Mouse (Mus musculus) forebrain, embryonic 12.5 days (tissue): ENCODE measurements around the gene Zfp36l2. TPM values are rescaled to one million over a fixed set of nuclear protein-coding genes. Genes with fewer than 3 reads are reported as not detected.
A peak's percentile ranks its signal among the peaks of the same experiment; 100 is the strongest.
"Not testable (repeated sequence)": the region's sequence is repeated elsewhere in the genome, so short reads cannot be mapped to it uniquely, and the experiment has no call there.

Experiments
- ATAC-seq: fragments of 200-750 bp; cut with Nextera tagmentation; 2 replicates; pipeline ENCODE4 v1.8.0; 2017; ENCODE audit warnings: moderate TSS enrichment; ENCODE audit not compliant: low FRiP score
- H3K27ac ChIP-seq: fragments of 300-500 bp; sonication (generic); 2 replicates; pipeline ENCODE4 v1.5.1; 2016; ENCODE audit warnings: mild to moderate bottlenecking
- H3K27me3 ChIP-seq: fragments of 300-500 bp; sonication (generic); 2 replicates; pipeline ENCODE4 v1.6.1; 2016; ENCODE audit warnings: mild to moderate bottlenecking
- H3K36me3 ChIP-seq: fragments of 300-500 bp; sonication (generic); replicated peaks from 2 replicates; pipeline ENCODE4 v1.6.1; 2016; ENCODE audit warnings: mild to moderate bottlenecking
- H3K4me1 ChIP-seq: fragments of 300-500 bp; sonication (generic); 2 replicates; pipeline ENCODE4 v1.6.1; 2016
- H3K4me2 ChIP-seq: fragments of 300-500 bp; sonication (generic); 2 replicates; pipeline ENCODE4 v1.6.1; 2016; ENCODE audit warnings: mild to moderate bottlenecking, moderate library complexity
- H3K4me3 ChIP-seq: fragments of 300-500 bp; sonication (generic); replicated peaks from 2 replicates; pipeline ENCODE4 v1.5.1; 2016; ENCODE audit warnings: mild to moderate bottlenecking
- H3K9ac ChIP-seq: fragments of 300-500 bp; sonication (generic); 2 replicates; pipeline ENCODE4 v1.6.1; 2016; ENCODE audit warnings: mild to moderate bottlenecking
- H3K9me3 ChIP-seq: fragments of 300-500 bp; sonication (generic); 2 replicates; pipeline ENCODE4 v1.6.1; 2016
- WGBS: fragments of 180-500 bp; shearing (Covaris S2); methylation state at CpG from one replicate; pipeline ENCODE4 v1.1.7; 2016; 5-methylcytosine and 5-hydroxymethylcytosine counted together
- polyA plus RNA-seq: library from polyadenylated mRNA; unstranded; fragments of >200 nt; fragmentation: Nextera tagmentation; extraction: Ambion mirVana; gene quantifications from 2 replicates; pipeline ENCODE4 v1.2.1, GENCODE M21; 2016

Zfp36l2 gene
- polyA plus RNA-seq, 1 experiment from 2014 or later, result 10.6 TPM

DNA sequence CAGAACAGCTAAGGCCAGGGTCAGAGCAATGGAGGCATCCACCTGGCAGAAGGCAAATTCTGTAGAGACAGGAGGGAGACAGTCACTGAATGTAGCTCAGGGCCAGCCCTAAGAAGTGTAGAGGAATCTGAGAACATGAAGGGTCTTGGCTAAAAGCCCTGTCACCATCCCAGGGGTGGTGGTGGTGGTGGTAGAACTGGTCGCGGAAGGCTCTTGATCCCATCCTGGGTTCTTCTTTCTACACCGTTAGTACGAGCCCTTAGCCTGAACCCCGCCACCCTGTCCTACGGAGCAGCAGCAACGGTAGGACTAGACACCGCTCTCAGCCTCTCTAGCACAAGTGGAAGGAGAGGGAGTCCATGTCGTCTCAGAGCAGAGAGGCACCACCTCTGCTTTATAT, 5.7 kb upstream of the Zfp36l2 start:
- WGBS, result 92% methylated on average over 9 of the region's 9 CpGs
- H3K9me3 ChIP-seq, result no peaks in the 10 kb centered on the region
- no peak overlapping the region for H3K27ac ChIP-seq
- H3K4me1 ChIP-seq, result peaks cover 11% of the 10 kb centered on the region
- H3K27me3 ChIP-seq, result no peaks in the 10 kb centered on the region
- no peak for ATAC-seq
- H3K9ac ChIP-seq, result no peak overlapping the region
- H3K36me3 ChIP-seq, result peaks cover 12% of the 10 kb centered on the region
- H3K4me3 ChIP-seq, result no peak overlapping the region
- H3K4me2 ChIP-seq, result no peak overlapping the region

GRCm38 (mm10) chr17:84191946-84192345, 4.2 kb upstream of the Zfp36l2 start:
- Histone ChIP-seq H3K4me1 (peaks cover 14% of the 10 kb centered on the region), H3K4me2 (no peak overlapping the region), H3K9me3 (no peaks in the 10 kb centered on the region), H3K27me3 (no peaks in the 10 kb centered on the region), H3K4me3 (no peak overlapping the region), H3K9ac (no peak overlapping the region), H3K36me3 (peaks cover 12% of the 10 kb centered on the region), H3K27ac (no peak overlapping the region)
- ATAC-seq, result no peak
- WGBS, result 91% methylated on average over 4 of the region's 4 CpGs

DNA sequence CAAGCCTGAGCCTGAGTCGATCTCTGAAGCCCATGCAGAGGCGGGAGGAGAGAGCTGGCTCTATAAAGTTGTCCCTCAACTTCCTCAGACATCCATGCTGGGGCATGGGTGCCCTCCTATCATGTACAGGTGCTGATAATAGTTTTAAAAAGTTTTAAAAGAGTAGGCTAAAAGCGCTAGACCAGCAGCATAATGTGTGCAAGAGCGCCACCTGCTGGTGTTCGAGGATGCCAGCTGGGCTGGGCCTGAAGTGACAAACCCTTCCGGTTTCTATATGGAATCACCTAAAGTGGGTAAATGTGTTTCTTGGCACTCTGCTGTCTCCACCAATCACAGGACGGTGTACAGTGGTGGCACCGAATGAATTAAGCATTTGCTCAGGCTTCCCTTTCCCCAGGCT, 3.1 kb upstream of the Zfp36l2 start:
- no peak overlapping the region for H3K27ac ChIP-seq
- peaks cover 5% of the 10 kb centered on the region; the same call in 1 of the 2 replicates for H3K27me3 ChIP-seq
- H3K4me1 ChIP-seq, result peaks cover 25% of the 10 kb centered on the region
- no peak overlapping the region for H3K4me2 ChIP-seq
- H3K9me3 ChIP-seq, result no peaks in the 10 kb centered on the region
- no peak for ATAC-seq
- no peak overlapping the region for H3K4me3 ChIP-seq
- WGBS, result 29% methylated on average over 8 of the region's 8 CpGs
- peaks cover 18% of the 10 kb centered on the region for H3K36me3 ChIP-seq
- H3K9ac ChIP-seq, result no peak overlapping the region

DNA sequence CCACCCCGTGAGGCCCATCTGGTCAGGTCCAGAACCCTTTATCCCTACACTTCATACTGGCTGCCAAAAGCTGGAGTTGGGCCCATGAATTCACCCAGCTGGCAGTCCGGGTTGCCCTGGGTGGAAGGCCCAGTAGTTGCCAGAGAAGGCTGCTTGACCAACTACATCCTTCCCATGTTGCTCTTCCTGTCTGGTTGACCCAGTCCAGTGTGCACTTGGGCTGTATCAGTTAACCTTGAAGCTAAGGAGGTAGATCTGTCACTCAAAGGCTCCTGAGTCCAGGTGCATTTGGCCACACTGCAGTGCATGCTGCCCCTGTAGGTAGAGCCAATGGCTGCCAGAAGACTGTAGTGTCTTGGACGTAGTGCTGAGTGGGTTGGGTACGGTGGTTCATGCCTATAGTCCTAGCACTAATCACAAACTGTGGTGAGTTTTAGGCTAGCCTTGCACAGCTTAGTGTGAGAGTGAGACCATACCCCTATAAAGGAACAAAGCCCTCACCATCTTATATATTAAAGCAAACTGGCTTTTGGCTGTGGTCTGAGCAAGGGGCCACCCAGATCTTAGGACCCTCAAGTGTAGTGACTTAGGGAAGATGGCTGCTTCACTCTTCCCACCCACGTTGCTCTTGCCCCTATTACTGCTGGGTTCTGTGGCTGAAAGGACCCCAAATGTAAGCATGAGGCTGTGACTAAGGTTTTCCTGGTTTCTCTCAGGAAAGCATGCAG, 1.5 kb upstream of the Zfp36l2 start:
- 76% methylated on average over 5 of the region's 5 CpGs for WGBS
- Histone ChIP-seq H3K9ac (peak overlapping the region; percentile 71; the same call in 1 of the 2 replicates), H3K4me3 (no peak overlapping the region), H3K27ac (peak overlapping the region; percentile 96), H3K36me3 (peaks cover 19% of the 10 kb centered on the region), H3K4me1 (peaks cover 32% of the 10 kb centered on the region), H3K9me3 (no peaks in the 10 kb centered on the region), H3K4me2 (peak overlapping the region; percentile 84), H3K27me3 (peaks cover 5% of the 10 kb centered on the region; the same call in 1 of the 2 replicates)
- ATAC-seq, result no peak

- H3K9me3 ChIP-seq, result no peaks in the 10 kb centered on the region
- peak; percentile 85 for ATAC-seq
- H3K4me2 ChIP-seq, result peak overlapping the region; percentile 84
- H3K27me3 ChIP-seq, result peaks cover 5% of the 10 kb centered on the region; the same call in 1 of the 2 replicates
- WGBS, result under 1% methylated on average over 37 of the region's 38 CpGs
- H3K27ac ChIP-seq, result peak overlapping the region; percentile 96
- H3K4me3 ChIP-seq, result peak overlapping the region; percentile 62
- H3K36me3 ChIP-seq, result peaks cover 19% of the 10 kb centered on the region
- peaks cover 35% of the 10 kb centered on the region for H3K4me1 ChIP-seq
- H3K9ac ChIP-seq, result peak overlapping the region; percentile 71
Measured at GRCm38 (mm10) chr17:84188374-84188961, 721 bp upstream of the Zfp36l2 start.

- peaks cover 17% of the 10 kb centered on the region for H3K36me3 ChIP-seq
- peak overlapping the region; percentile 96 for H3K27ac ChIP-seq
- peaks cover 45% of the 10 kb centered on the region for H3K4me1 ChIP-seq
- H3K27me3 ChIP-seq, ATAC-seq, H3K9me3 ChIP-seq: not testable (repeated sequence)
- H3K4me2 ChIP-seq, result peak overlapping the region; percentile 84
- peak overlapping the region; percentile 68 for H3K4me3 ChIP-seq
- WGBS, result under 1% methylated on average over 14 of the region's 37 CpGs
- H3K9ac ChIP-seq, result peak overlapping the region; percentile 87
Measured at GRCm38 (mm10) chr17:84187264-84187663, 483 bp downstream of the Zfp36l2 start.

DNA sequence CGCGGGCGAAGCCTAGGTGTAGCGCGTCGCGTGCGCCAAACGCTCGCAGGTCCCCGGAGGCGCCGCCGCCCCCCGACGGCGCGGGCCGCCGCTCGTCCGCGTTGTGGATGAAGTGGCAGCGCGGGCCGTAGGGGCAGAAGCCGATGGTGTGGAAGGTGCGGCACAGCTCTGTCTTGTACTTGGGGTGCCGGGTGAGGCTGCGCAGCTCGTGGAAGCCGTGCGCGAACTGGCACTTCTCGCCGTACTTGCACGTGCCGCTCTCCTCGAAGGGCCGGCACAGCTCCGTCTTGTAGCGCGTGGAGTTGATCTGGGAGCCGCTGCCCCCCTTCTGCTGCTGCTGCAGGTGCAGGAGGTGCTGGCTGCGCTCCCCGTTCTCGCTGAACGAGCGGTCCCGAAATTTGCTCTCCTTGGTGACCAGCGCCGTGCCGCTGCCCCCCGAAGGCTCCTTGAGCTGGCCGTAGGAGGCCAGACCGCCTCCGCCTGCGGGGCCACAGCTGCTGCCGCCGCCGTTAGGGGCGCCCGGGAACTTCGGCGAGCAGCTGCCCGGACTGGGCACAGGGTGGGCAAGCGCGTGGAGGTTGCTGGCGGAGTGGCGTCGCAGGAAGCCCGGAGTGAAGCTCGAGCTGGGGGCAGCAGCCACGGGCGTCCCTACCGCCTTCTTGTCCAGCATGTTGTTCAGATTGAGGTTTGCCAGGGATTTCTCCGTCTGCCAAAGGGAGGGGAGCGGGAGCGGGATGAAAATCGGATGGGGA, 1.1 kb downstream of the Zfp36l2 start:
- H3K9ac ChIP-seq, result peak overlapping the region; percentile 87
- no peaks in the 10 kb centered on the region for H3K9me3 ChIP-seq
- no peak for ATAC-seq
- H3K36me3 ChIP-seq, result peaks cover 10% of the 10 kb centered on the region
- 1% methylated on average over 79 of the region's 80 CpGs for WGBS
- peaks cover 5% of the 10 kb centered on the region; the same call in 1 of the 2 replicates for H3K27me3 ChIP-seq
- H3K27ac ChIP-seq, result peak overlapping the region; percentile 89
- peaks cover 49% of the 10 kb centered on the region for H3K4me1 ChIP-seq
- peak overlapping the region; percentile 81 for H3K4me2 ChIP-seq
- peak overlapping the region; percentile 68 for H3K4me3 ChIP-seq

DNA sequence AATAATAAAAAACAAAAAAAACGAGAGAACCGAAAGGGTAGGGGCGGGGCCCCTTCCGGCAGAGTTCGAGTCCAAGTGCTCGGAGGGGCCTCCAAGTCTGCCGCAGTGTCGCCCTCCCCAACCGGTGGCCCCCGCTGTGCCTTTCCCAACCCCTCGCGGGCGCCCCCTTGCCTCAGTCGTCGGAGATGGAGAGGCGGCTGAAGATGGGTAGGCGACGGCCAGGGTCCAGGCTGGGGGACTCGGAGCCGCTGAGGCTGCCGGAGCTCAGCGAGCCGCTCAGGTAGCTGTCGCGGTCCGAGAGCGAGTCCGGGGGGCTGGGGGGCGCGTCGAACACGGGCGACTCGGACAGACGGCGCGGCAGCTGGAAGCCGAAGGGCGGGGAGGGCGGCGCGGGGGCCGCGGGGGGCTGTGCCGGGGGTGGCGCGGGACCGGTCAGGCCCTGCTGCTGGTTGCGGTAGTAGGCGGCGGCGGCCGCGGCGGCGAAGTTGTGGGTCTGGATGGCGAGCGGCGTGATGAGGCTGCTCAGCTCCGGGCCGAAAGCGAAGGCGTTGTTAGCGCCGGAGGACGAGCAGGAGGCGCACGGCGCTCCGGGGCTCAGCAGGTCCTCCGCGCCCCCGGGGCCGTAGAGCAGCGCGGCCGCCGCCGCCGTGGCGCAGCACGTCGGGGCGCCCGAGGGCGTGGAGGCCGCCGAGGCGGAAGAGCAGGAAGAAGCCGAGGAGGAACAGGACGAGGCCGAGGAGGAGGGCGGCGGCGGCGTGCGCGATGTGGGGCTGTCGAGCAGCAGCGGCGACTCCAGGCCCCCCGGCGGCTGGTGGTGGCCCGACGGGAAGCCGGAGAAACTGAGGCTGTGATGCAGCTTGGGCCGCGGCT, 1.9 kb downstream of the Zfp36l2 start:
- under 1% methylated on average over 101 of the region's 108 CpGs for WGBS
- H3K4me3 ChIP-seq, result peak overlapping the region; percentile 68
- peaks cover 5% of the 10 kb centered on the region; the same call in 1 of the 2 replicates for H3K27me3 ChIP-seq
- peak overlapping the region; percentile 89 for H3K27ac ChIP-seq
- H3K36me3 ChIP-seq, result peaks cover 7% of the 10 kb centered on the region; the same call in 1 of the 2 replicates
- no peaks in the 10 kb centered on the region for H3K9me3 ChIP-seq
- H3K9ac ChIP-seq, result peak overlapping the region; percentile 87
- peak overlapping the region; percentile 81 for H3K4me2 ChIP-seq
- H3K4me1 ChIP-seq, result peaks cover 56% of the 10 kb centered on the region
- ATAC-seq, result no peak

- H3K27ac ChIP-seq, result peak overlapping the region; percentile 21; the same call in 1 of the 2 replicates
- H3K4me1 ChIP-seq, result peaks cover 60% of the 10 kb centered on the region
- H3K4me3 ChIP-seq, result peak overlapping the region; percentile 68
- ATAC-seq, result no peak
- 8% methylated on average over 7 of the region's 7 CpGs for WGBS
- peaks cover 5% of the 10 kb centered on the region; the same call in 1 of the 2 replicates for H3K27me3 ChIP-seq
- peak overlapping the region; percentile 81 for H3K4me2 ChIP-seq
- peak overlapping the region; percentile 87 for H3K9ac ChIP-seq
- H3K9me3 ChIP-seq, result no peaks in the 10 kb centered on the region
- peaks cover 7% of the 10 kb centered on the region; the same call in 1 of the 2 replicates for H3K36me3 ChIP-seq
Measured at GRCm38 (mm10) chr17:84185011-84185411, 2.7 kb downstream of the Zfp36l2 start.

DNA sequence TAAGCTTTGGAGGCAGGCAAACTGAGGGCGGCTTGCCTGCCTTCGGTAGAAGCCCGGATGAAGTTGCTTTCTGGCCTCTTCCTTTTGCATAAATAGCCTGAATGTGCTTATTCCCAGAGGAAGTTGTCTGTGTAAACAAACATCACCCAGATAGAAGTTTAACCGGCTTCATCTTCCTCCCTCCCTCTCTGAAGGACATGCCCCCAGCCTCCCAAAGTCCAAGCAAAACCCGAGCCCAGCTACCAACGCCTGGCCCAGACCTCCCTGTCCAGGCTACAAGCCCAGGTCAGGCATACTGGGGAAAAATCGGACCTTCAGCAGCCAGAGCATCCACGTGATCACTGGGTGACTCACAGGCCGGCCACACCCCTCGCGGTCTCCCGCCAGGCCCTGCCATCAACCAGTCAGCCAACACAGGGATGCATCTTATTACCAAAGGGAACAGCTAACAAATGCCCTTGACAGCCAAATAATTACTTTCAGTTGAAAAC, 4.4 kb downstream of the Zfp36l2 start:
- Histone ChIP-seq H3K4me1 (peaks cover 48% of the 10 kb centered on the region), H3K36me3 (peaks cover 7% of the 10 kb centered on the region; the same call in 1 of the 2 replicates), H3K9me3 (no peaks in the 10 kb centered on the region), H3K9ac (peak overlapping the region; percentile 41), H3K27me3 (peaks cover 5% of the 10 kb centered on the region; the same call in 1 of the 2 replicates), H3K27ac (peak overlapping the region; percentile 56; the same call in 1 of the 2 replicates), H3K4me3 (peak overlapping the region; percentile 18), H3K4me2 (peak overlapping the region; percentile 47)
- no peak for ATAC-seq
- 8% methylated on average over 12 of the region's 12 CpGs for WGBS
